Mouse (Mus musculus) common myeloid progenitor, adult 5-6 weeks (primary cell): ENCODE results near the gene Hist1h2bl. TPM values are rescaled to one million over a fixed set of nuclear protein-coding genes. Genes with fewer than 3 reads are reported as not detected.

ENCODE experiments used
- total RNA-seq: library from RNA; stranded (forward); fragments of 200-1000, 187-1606 nt; gene quantifications from 2 replicates; pipeline ENCODE4 v1.2.3, GENCODE M21; 2017

The Hist1h2bl gene
- total RNA-seq, 1 experiment from 2014 or later = 401 TPM

Other genes with a start within 250 kb of the Hist1h2bl start
- 0.19 TPM in 1 of 2 replicates, not detected in the other for gene Nkapl, start 247.6 kb downstream of the Hist1h2bl start, total RNA-seq
- 0.73 and 1.4 TPM in 2 replicates for gene Zkscan4, start 237.2 kb downstream of the Hist1h2bl start, total RNA-seq
- not detected in 2 replicates for gene Gm10065, start 236.7 kb downstream of the Hist1h2bl start, total RNA-seq
- gene AK157302, start 220.9 kb downstream of the Hist1h2bl start, total RNA-seq = 0.37 and 0.44 TPM in 2 replicates
- 8.5 and 11.7 TPM in 2 replicates for gene Gm11273, start 214.7 kb downstream of the Hist1h2bl start, total RNA-seq
- gene Zkscan8, start 185.0 kb downstream of the Hist1h2bl start, total RNA-seq = 12.4 and 14.7 TPM in 2 replicates
- not detected in 2 replicates for gene Olfr1366, start 173.3 kb downstream of the Hist1h2bl start, total RNA-seq
- not detected in 2 replicates for gene Olfr1535, start 156.2 kb downstream of the Hist1h2bl start, total RNA-seq
- gene Olfr1364, start 134.4 kb downstream of the Hist1h2bl start, total RNA-seq = not detected in 2 replicates
- not detected in 2 replicates for gene Olfr1362, start 102.1 kb downstream of the Hist1h2bl start, total RNA-seq
- gene Olfr11, start 73.6 kb downstream of the Hist1h2bl start, total RNA-seq = not detected in 2 replicates
- gene Olfr1361, start 52.8 kb downstream of the Hist1h2bl start, total RNA-seq = not detected in 2 replicates
- not detected in 2 replicates for gene Olfr1360, start 38.7 kb downstream of the Hist1h2bl start, total RNA-seq
- gene Olfr1359, start 18.0 kb downstream of the Hist1h2bl start, total RNA-seq = not detected in 2 replicates
- gene Hist1h2ai, start 279 bp upstream of the Hist1h2bl start, total RNA-seq = 1,241 and 1,337 TPM in 2 replicates
- 145 and 293 TPM in 2 replicates for gene Hist1h3h, start 1.5 kb upstream of the Hist1h2bl start, total RNA-seq
- 379 and 469 TPM in 2 replicates for gene Hist1h2bm, start 5.9 kb upstream of the Hist1h2bl start, total RNA-seq
- gene Hist1h4j, start 18.9 kb upstream of the Hist1h2bl start, total RNA-seq = 469 and 581 TPM in 2 replicates
- 4,229 and 5,615 TPM in 2 replicates for gene Hist1h4k, start 34.4 kb upstream of the Hist1h2bl start, total RNA-seq
- 950 and 1,047 TPM in 2 replicates for gene Hist1h2ak, start 37.7 kb upstream of the Hist1h2bl start, total RNA-seq
- 1,475 and 1,634 TPM in 2 replicates for gene Hist1h2bn, start 38.0 kb upstream of the Hist1h2bl start, total RNA-seq
- gene Hist1h1b, start 64.5 kb upstream of the Hist1h2bl start, total RNA-seq = 1,123 and 1,267 TPM in 2 replicates
- 252 and 264 TPM in 2 replicates for gene Hist1h3i, start 67.2 kb upstream of the Hist1h2bl start, total RNA-seq
- gene Hist1h2an, start 71.1 kb upstream of the Hist1h2bl start, total RNA-seq = 413 and 544 TPM in 2 replicates
- gene Hist1h2bp, start 71.3 kb upstream of the Hist1h2bl start, total RNA-seq = 69.7 and 70.4 TPM in 2 replicates
- gene Hist1h2bq, start 94.1 kb upstream of the Hist1h2bl start, total RNA-seq = 106 and 143 TPM in 2 replicates
- 626 and 966 TPM in 2 replicates for gene Hist1h2ao, start 94.3 kb upstream of the Hist1h2bl start, total RNA-seq
- 3,201 and 5,019 TPM in 2 replicates for gene Hist1h4m, start 95.6 kb upstream of the Hist1h2bl start, total RNA-seq
- gene Hist1h4n, start 116.1 kb upstream of the Hist1h2bl start, total RNA-seq = 2,940 and 3,195 TPM in 2 replicates
- 1,879 and 2,229 TPM in 2 replicates for gene Hist1h2ap, start 117.4 kb upstream of the Hist1h2bl start, total RNA-seq
- gene Hist1h2br, start 117.6 kb upstream of the Hist1h2bl start, total RNA-seq = 234 and 268 TPM in 2 replicates
- gene Zfp184, start 229.0 kb upstream of the Hist1h2bl start, total RNA-seq = 13.1 and 13.9 TPM in 2 replicates